16 mouse cellular contexts compared by ENCODE assay signal in genomic region chr7:99865219-99865618, GRCm38 (mm10). TPM values are rescaled to one million over a fixed set of nuclear protein-coding genes. Genes with fewer than 3 reads are reported as not detected.
DNase-seq lines count a peak whose midpoint lies in the region; ATAC-seq and TF ChIP-seq lines count a peak whose summit lies in the region.
"Had no signal": no experiment of that assay in that cellular context is flagged by ENCODE, and none has a peak within 500 bp of the region (broad histone marks: within the 10 kb centered on the region; RNA-seq: fewer than 3 reads in every experiment).

No protein-coding gene starts in this region.

- H3K4me2 ChIP-seq in heart, embryonic 16.5 days (ENCODE audit: low read depth, low read length) = no peak overlapping the region
- no peak overlapping the region for H3K4me2 ChIP-seq in midbrain, postnatal 0 days (ENCODE audit: low read depth, low read length, poor library complexity, severe bottlenecking)
- H3K4me2 ChIP-seq in midbrain, embryonic 13.5 days (replicated peaks) = no peak overlapping the region
- H3K4me2 ChIP-seq: limb, embryonic 13.5 days; lung, embryonic 15.5 days; midbrain, embryonic 15.5 days; neural tube, embryonic 12.5 days had no signal

- peak overlapping the region; percentile 60 for H3K27ac ChIP-seq in heart, embryonic 16.5 days (ENCODE audit: low read length)
- no peak overlapping the region for H3K27ac ChIP-seq in midbrain, postnatal 0 days (ENCODE audit: low read depth, low read length)
- no peak overlapping the region for H3K27ac ChIP-seq in midbrain, embryonic 13.5 days
- peak overlapping the region; percentile 3; the same call in 1 of the 2 replicates for H3K27ac ChIP-seq in cortical plate, adult 2 months (ENCODE audit: insufficient read depth, low read length)
- H3K27ac ChIP-seq: limb, embryonic 13.5 days; lung, embryonic 15.5 days; midbrain, embryonic 15.5 days; neural tube, embryonic 12.5 days had no signal

- H3K9ac ChIP-seq in heart, embryonic 16.5 days (ENCODE audit: low read length) = no peak overlapping the region
- H3K9ac ChIP-seq in midbrain, postnatal 0 days (replicated peaks; ENCODE audit: low read length, poor library complexity, severe bottlenecking) = no peak overlapping the region
- H3K9ac ChIP-seq in midbrain, embryonic 13.5 days (replicated peaks) = no peak overlapping the region
- H3K9ac ChIP-seq: limb, embryonic 13.5 days; lung, embryonic 15.5 days; midbrain, embryonic 15.5 days; neural tube, embryonic 12.5 days had no signal

- WGBS in heart, embryonic 16.5 days = 26% methylated on average over 3 of the region's 3 CpGs
- WGBS in midbrain, postnatal 0 days = 45% methylated on average over 3 of the region's 3 CpGs
- 50% methylated on average over 3 of the region's 3 CpGs for WGBS in midbrain, embryonic 13.5 days

- peaks cover 11% of the 10 kb centered on the region for H3K4me1 ChIP-seq in heart, embryonic 16.5 days (ENCODE audit: control insufficient read depth, insufficient read depth, low read length)
- no peaks in the 10 kb centered on the region for H3K4me1 ChIP-seq in midbrain, postnatal 0 days (ENCODE audit: insufficient read depth, low read length)
- peaks cover 14% of the 10 kb centered on the region for H3K4me1 ChIP-seq in midbrain, embryonic 13.5 days (replicated peaks)
- H3K4me1 ChIP-seq in cortical plate, adult 2 months (ENCODE audit: control insufficient read depth, insufficient read depth, low read length) = peaks cover 4% of the 10 kb centered on the region; the same call in 1 of the 2 replicates
- H3K4me1 ChIP-seq: midbrain, embryonic 15.5 days had no signal

- DNase-seq in heart, adult 8-10 months (ENCODE audit: low spot score) = no peak
- no peak for DNase-seq in midbrain, postnatal 0 days (ENCODE audit: low spot score)
- DNase-seq in kidney, postnatal 4 days = no peak
- DNase-seq in adrenal gland, postnatal 36 days = no peak
- DNase-seq: adrenal gland, postnatal 25 days; cerebellum, postnatal 36 days; kidney, adult 8-10 months had no signal

- no peaks in the 10 kb centered on the region for H3K9me3 ChIP-seq in heart, embryonic 16.5 days (replicated peaks; ENCODE audit: control insufficient read depth, low read length)
- H3K9me3 ChIP-seq in midbrain, postnatal 0 days (ENCODE audit: low read length) = no peaks in the 10 kb centered on the region
- no peaks in the 10 kb centered on the region for H3K9me3 ChIP-seq in midbrain, embryonic 13.5 days
- H3K9me3 ChIP-seq: limb, embryonic 13.5 days; lung, embryonic 15.5 days; midbrain, embryonic 15.5 days; neural tube, embryonic 12.5 days had no signal

- peak; percentile 71; the same call in 1 of the 2 replicates for ATAC-seq in heart, embryonic 16.5 days (replicated peaks; ENCODE audit: extremely low read depth, insufficient read depth, low FRiP score)
- ATAC-seq in midbrain, postnatal 0 days (ENCODE audit: low FRiP score) = 0 out of 2 replicates have a peak, but pooled peaks have one; percentile 10
- ATAC-seq in midbrain, embryonic 13.5 days = no peak
- ATAC-seq: midbrain, embryonic 15.5 days had no signal

- TF ChIP-seq POLR2A in cortical plate, adult 2 months (IDR thresholded peaks at IDR 0.05; ENCODE audit: extremely low read depth, insufficient read depth, low read length) = no peak

- H3K27me3 ChIP-seq in heart, embryonic 16.5 days (ENCODE audit: control insufficient read depth, insufficient read depth, low read length) = no peaks in the 10 kb centered on the region
- no peaks in the 10 kb centered on the region for H3K27me3 ChIP-seq in midbrain, postnatal 0 days (ENCODE audit: insufficient read depth, low read length)
- H3K27me3 ChIP-seq in midbrain, embryonic 13.5 days = no peaks in the 10 kb centered on the region
- H3K27me3 ChIP-seq: limb, embryonic 13.5 days; lung, embryonic 15.5 days; midbrain, embryonic 15.5 days; neural tube, embryonic 12.5 days had no signal

- no peaks in the 10 kb centered on the region for H3K36me3 ChIP-seq in heart, embryonic 16.5 days (ENCODE audit: control insufficient read depth, insufficient read depth)
- no peaks in the 10 kb centered on the region for H3K36me3 ChIP-seq in midbrain, postnatal 0 days (ENCODE audit: insufficient read depth, low read length)
- H3K36me3 ChIP-seq in midbrain, embryonic 13.5 days = no peaks in the 10 kb centered on the region
- H3K36me3 ChIP-seq: limb, embryonic 13.5 days; lung, embryonic 15.5 days; midbrain, embryonic 15.5 days; neural tube, embryonic 12.5 days had no signal

- no peak overlapping the region for H3K4me3 ChIP-seq in heart, embryonic 16.5 days (ENCODE audit: low read length)
- no peak overlapping the region for H3K4me3 ChIP-seq in midbrain, postnatal 0 days (ENCODE audit: low read depth, low read length)
- H3K4me3 ChIP-seq in midbrain, embryonic 13.5 days (replicated peaks) = no peak overlapping the region
- H3K4me3 ChIP-seq in cortical plate, adult 2 months (ENCODE audit: insufficient read depth, low read length) = no peak overlapping the region
- H3K4me3 ChIP-seq: erythroblast, embryonic 14.5 days; limb, embryonic 13.5 days; lung, embryonic 15.5 days; midbrain, embryonic 15.5 days; neural tube, embryonic 12.5 days had no signal

- no peak for TF ChIP-seq CTCF in midbrain, postnatal 0 days (IDR thresholded peaks at IDR 0.05)
- no peak for TF ChIP-seq CTCF in cortical plate, adult 2 months (IDR thresholded peaks at IDR 0.05; ENCODE audit: extremely low read depth, insufficient read depth, low read length)

RNA-seq across cellular contexts. Expression of gene Spcs2, which starts 2.0 kb away (rescaled TPM):
- 180 and 224 TPM in 2 replicates for polyA plus RNA-seq in heart, embryonic 16.5 days (2015; fragmentation: Nextera tagmentation; extraction: Ambion mirVana)
- total RNA-seq in heart, adult 8-10 months (2022) = 10 to 100 TPM; 60.3 to 67.9 (median 63.1) TPM
- total RNA-seq in midbrain, postnatal 0 days (2014; rRNA removed) = 119 and 136 TPM in 2 replicates
- polyA plus RNA-seq in midbrain, postnatal 0 days (2015; fragmentation: Nextera tagmentation; extraction: Ambion mirVana) = 251 and 264 TPM in 2 replicates
- 326 and 337 TPM in 2 replicates for polyA plus RNA-seq in midbrain, embryonic 13.5 days (2015; fragmentation: Nextera tagmentation; extraction: Ambion mirVana)
- 65.2 and 68.3 TPM in 2 replicates for polyA plus RNA-seq in cortical plate, adult 2 months (2012; rRNA removed)
- total RNA-seq in adrenal gland, postnatal 36 days (2021) = 100 to 1,000 TPM; 181 to 214 TPM

RNA-seq across cellular contexts. Expression of gene Xrra1, which starts 6.3 kb away (rescaled TPM):
- 0.12 and 0.46 TPM in 2 replicates for polyA plus RNA-seq in heart, embryonic 16.5 days (2015; fragmentation: Nextera tagmentation; extraction: Ambion mirVana)
- not detected for total RNA-seq in heart, adult 8-10 months (2022)
- total RNA-seq in midbrain, postnatal 0 days (2014; rRNA removed) = 1.6 and 2.4 TPM in 2 replicates
- 1.9 and 2.1 TPM in 2 replicates for polyA plus RNA-seq in midbrain, postnatal 0 days (2015; fragmentation: Nextera tagmentation; extraction: Ambion mirVana)
- 0.62 and 0.79 TPM in 2 replicates for polyA plus RNA-seq in midbrain, embryonic 13.5 days (2015; fragmentation: Nextera tagmentation; extraction: Ambion mirVana)
- polyA plus RNA-seq in cortical plate, adult 2 months (2012; rRNA removed) = 0.96 and 1.3 TPM in 2 replicates
- total RNA-seq in adrenal gland, postnatal 36 days (2021) = 1 to 10 TPM in 1 of 2 experiments, under 1 TPM in 1; 0.33 to 5.5 TPM
- polyA plus RNA-seq: small intestine, adult 2 months had no signal

RNA-seq across cellular contexts. Expression of gene Neu3, which starts 37.0 kb away (rescaled TPM):
- 4.7 and 5.2 TPM in 2 replicates for polyA plus RNA-seq in heart, embryonic 16.5 days (2015; fragmentation: Nextera tagmentation; extraction: Ambion mirVana)
- 1 to 10 TPM; 3.3 to 5.4 (median 4.8) TPM for total RNA-seq in heart, adult 8-10 months (2022)
- 1.8 and 4.3 TPM in 2 replicates for total RNA-seq in midbrain, postnatal 0 days (2014; rRNA removed)
- polyA plus RNA-seq in midbrain, postnatal 0 days (2015; fragmentation: Nextera tagmentation; extraction: Ambion mirVana) = 1.8 TPM in 2 replicates
- polyA plus RNA-seq in midbrain, embryonic 13.5 days (2015; fragmentation: Nextera tagmentation; extraction: Ambion mirVana) = 1.1 and 1.2 TPM in 2 replicates
- polyA plus RNA-seq in cortical plate, adult 2 months (2012; rRNA removed) = 1.9 and 2.0 TPM in 2 replicates
- total RNA-seq in adrenal gland, postnatal 36 days (2021) = 1 to 10 TPM; 2.3 to 2.4 TPM

Comparison
In these comparisons a context has a peak if more than half of its experiments do, and no peak if none do; other contexts are left out.
1. H3K27ac ChIP-seq: peak in heart, embryonic 16.5 days (single experiment) and cortical plate, adult 2 months (single experiment); none in midbrain, postnatal 0 days (single experiment) and midbrain, embryonic 13.5 days (single experiment).